Mouse (Mus musculus): ENCODE results near the gene Ccdc47.

Gene Ccdc47

DNA sequence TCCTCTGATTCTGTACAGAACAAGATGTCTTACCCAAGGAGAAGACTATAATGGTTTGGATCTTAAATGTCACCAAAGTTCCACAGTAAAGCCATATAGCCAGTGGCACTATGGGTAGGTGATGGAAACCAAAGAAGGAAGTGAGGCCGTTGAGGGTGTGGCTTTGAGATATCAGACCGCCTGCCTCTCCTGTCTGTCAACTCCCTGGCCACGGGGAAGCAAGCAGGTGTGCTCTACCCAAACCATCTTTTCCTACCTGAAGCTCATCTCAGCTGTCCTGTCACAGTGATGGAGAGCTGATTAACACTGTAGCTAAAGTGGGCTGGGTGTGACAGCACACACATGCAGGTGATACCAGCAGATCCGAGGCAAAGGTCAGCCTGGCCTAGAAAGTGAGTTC is 17.9 kb downstream of the Ccdc47 start:
- DNase-seq, result no peak

GRCm38 (mm10) chr11:106195341-106195740 is 20.8 kb downstream of the Ccdc47 start:
- DNase-seq, result no peak

- DNase-seq, result no peak
These were observed 21.3 kb downstream of the Ccdc47 start for GRCm38 (mm10) chr11:106194891-106195290.

GRCm38 (mm10) chr11:106194155-106194541 is 22.0 kb downstream of the Ccdc47 start:
- DNase-seq, result no peak

GRCm38 (mm10) chr11:106193371-106194154 is 22.6 kb downstream of the Ccdc47 start:
- peak; percentile 97 to 98 for DNase-seq

GRCm38 (mm10) chr11:106192657-106193370 is 23.3 kb downstream of the Ccdc47 start:
- no peak for DNase-seq

DNA sequence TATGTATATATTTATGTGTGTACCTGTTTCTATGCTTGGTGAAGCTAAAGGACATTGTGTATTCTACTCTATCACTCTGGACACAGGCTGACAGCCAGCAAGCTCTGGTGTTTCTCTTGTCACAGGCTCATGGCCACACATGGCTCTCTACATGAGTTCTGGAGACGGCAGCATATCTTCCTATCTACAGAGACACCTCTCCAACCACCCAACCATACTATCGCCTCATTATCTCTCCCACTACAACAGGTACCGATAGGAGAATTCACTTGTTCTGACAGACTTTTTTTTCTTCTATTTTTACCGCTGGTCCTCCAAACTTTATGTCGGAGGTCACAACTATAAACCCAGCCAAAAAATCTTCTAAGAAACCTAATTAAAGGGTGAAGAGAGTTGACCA is 23.9 kb downstream of the Ccdc47 start:
- DNase-seq, result no peak

DNA sequence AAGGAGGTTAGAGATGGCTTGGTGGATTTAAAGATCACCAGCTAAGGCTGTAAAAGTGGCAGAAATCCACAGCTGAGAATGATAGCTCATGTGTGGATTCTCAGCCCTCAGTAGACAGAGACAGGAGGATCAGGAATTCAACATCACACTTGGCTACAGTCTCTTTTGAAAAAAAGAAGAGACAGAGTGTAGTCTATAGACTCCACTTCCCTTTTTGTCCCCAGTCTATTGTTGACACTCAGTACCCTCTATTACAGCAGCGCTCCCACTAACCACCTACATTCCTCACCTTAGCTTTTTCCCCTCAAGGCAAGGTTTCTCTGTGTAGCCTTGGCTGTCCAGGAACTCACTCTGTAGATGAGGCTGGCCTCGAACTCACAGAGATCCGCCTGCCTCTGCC is 24.4 kb downstream of the Ccdc47 start:
- no peak for DNase-seq

DNA sequence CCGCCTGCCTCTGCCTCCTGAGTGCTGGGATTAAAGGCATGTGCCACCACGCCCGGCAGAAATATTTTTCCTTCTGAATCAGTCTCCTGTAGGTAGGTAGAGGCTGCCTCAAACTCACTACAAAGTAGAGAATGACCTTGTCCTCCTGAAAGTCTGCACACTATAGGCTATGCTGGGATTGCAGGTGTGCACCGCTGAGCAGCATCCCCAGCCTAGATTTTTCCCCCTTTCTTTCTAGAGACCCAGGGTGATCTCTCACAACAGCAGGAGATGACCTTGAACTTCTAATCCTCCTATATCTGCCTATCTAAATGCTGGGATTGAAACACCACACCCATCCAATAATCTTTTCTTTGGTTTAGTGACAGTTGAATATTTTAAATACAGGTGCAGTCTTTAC is 28.8 kb downstream of the Ccdc47 start:
- DNase-seq, result no peak

DNA sequence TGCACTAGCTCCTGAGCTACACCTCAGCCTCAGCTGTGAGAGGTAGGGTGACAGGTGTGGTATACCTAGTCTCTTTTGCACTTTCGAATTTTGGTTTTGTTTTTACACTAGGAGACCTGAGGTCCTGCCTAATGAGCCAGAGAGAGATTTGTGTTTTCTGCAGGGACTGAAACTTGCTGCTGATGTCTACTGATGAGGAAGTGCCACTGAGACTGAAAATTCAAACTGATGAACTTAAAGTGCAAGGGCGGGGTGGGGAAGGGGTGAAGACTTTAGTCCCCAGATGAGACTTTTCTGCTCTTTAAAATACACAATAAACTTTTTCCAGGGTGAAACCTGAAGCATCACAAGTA is 35.7 kb downstream of the Ccdc47 start:
- no peak for DNase-seq

DNA sequence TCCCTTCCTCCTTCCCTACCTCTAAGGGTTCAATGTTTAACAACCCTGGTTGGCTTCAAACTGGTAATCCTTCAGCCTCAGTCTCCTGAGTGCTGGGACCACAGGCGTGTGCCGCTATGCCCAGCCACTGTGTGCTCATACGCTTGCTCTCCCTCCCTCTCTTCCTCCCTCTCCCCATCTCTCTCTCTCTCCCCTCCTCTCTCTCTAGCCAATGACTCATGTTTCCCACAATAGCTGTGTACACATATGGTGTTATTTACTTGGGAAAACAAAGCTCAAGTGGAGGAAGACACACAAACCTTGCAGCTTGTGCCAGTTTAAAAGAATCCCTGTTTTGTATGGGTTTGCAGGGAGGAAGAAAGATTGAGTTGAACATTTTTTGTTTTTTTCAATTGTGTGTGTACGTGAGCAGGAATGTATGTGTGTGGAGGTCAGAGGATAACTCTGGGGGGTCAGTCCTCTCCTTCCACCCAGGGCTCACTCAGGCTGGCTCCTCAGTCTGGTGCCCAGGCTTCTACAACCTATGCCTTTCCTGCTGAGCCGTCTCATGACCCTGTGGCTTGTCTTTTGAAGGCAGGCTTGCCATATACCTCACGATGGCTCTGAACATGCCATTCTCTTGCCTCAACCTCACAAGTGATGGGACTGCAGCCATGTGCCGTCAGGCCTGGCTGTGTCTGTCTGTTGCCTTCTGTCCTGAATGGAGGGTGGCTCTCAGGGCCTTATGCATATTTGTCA is 36.3 kb downstream of the Ccdc47 start:
- no peak for DNase-seq

DNA sequence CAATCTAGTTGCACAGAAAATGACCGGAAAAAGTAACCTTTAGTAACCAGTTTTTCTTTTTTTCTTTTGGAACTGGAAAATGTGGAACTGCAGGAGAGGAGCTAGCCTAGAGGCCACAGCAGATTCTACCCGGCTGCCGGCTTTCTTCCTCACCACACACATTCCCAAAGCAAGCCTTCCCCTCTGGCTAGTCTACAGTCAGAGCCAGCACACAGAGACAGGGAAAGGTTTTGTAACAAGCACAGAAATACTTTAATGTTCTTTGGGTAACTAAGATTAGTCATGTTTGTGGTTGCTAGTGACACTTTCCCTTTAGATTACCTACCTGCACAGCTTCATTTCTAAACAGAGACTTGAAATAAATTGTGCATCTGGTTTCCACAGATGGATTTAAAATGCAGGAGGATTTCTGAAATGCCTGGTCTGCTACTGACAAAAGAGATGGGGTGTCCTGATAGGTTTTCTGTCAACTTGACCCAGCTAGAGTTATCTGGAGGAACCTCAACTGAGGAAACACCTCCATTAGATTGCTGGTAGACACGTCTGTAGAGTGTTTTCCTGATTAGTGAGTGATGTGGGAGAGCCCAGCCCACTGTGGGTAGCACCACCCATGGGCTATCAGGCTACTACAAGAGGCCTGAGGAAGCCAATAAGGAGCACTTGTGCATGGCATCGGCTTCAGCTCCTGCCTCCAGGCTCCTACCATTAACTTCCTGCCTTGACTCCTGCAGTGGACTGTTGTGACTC is 37.9 kb downstream of the Ccdc47 start:
- DNase-seq, result no peak

- DNase-seq, result no peak
These were observed 39.8 kb downstream of the Ccdc47 start for GRCm38 (mm10) chr11:106176372-106176771.

GRCm38 (mm10) chr11:106175081-106175480 is 41.1 kb downstream of the Ccdc47 start:
- DNase-seq, result no peak

GRCm38 (mm10) chr11:106174372-106174771 is 41.8 kb downstream of the Ccdc47 start:
- DNase-seq, result no peak

DNA sequence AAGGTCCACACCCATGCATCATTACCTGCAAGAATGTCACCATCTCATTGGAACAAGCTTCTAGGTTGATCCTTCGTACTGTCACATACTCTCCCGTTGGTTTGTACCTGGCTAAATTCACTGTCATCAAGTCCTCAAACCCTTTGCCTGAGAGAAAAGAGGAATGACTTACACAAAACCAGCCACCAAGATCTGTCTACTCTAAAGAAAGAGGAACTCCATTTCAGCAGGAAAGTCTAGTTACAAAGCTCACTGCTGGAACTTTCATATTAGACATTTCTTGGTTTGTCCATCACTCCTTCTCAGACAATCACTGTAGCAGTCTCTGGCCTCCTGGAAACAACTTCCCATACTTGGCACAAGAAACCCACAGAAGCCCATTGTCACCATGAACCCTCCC is 42.9 kb downstream of the Ccdc47 start:
- DNase-seq, result no peak

- peak in 1 of 2 experiments; percentile 60 for DNase-seq
These were observed 45.3 kb downstream of the Ccdc47 start for GRCm38 (mm10) chr11:106170807-106171206.

- peak; percentile 37 to 45 for DNase-seq
These were observed 48.7 kb downstream of the Ccdc47 start for GRCm38 (mm10) chr11:106167435-106167834.

GRCm38 (mm10) chr11:106164601-106165180 is 51.5 kb downstream of the Ccdc47 start:
- no peak for DNase-seq

- DNase-seq, result peak in 1 of 2 experiments; percentile 63
These were observed 52.6 kb downstream of the Ccdc47 start for GRCm38 (mm10) chr11:106163546-106163945.

DNA sequence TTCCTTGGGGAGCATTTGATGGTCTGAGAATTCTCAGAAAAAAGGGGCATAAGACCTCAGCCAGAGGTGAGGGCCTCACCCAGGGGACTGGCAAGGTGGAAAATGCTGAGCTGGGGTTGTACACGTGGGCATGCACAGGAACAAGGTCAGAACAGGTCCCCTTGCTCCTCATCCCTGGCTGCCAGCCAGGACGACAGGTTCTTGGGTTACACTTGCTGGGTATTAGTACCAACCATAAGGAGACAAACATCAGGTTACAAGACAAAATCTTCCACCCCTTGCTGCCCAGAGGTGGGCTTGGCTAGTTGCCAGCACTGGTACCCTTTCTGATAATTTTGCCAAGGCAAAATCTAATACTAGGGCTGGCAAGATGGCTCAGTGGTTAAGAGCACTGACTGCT is 53.9 kb downstream of the Ccdc47 start:
- no peak for DNase-seq
